In the genomic region with DNA sequence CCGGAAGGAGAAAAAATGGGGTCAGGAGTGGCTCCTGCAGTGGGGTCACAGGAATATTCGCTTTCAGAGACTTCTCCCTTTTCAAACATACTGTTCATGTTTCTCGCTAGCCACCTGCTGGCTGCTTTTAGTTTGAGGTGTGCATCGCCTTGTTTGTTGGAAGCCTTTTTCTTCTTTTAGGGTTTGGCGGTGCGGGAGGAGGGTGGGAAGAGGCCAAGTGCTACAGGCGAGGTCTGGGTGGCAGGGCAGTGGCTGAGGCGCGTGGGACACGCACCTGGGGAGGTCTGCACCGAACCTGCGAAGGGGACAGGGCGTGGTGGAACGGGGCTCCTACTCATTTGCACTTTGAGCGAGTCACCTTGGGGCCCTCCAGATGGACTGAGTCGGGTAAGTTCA, we compare ENCODE assay signal across 8 mouse cellular contexts. TPM values are rescaled to one million over a fixed set of nuclear protein-coding genes. Genes with fewer than 3 reads are reported as not detected.
A peak's percentile ranks its signal among the peaks of the same experiment; 100 is the strongest.
DNase-seq lines count a peak whose midpoint lies in the region; ATAC-seq and TF ChIP-seq lines count a peak whose summit lies in the region.

No protein-coding gene starts in this region.

- H3K36me3 ChIP-seq in forebrain, embryonic 16.5 days (ENCODE audit: control insufficient read depth, insufficient read depth): peaks cover 3% of the 10 kb centered on the region; the same call in 1 of the 2 replicates
- H3K36me3 ChIP-seq in midbrain, embryonic 12.5 days: peaks cover 27% of the 10 kb centered on the region

- peak overlapping the region; percentile 83 for H3K4me2 ChIP-seq in forebrain, embryonic 16.5 days (ENCODE audit: low read length)
- H3K4me2 ChIP-seq in midbrain, embryonic 12.5 days (replicated peaks): peak overlapping the region; percentile 80

- 2% methylated on average over 16 of the region's 16 CpGs for WGBS in forebrain, embryonic 16.5 days
- WGBS in midbrain, embryonic 12.5 days: 5% methylated on average over 16 of the region's 16 CpGs

- peak overlapping the region; percentile 88 for H3K9ac ChIP-seq in forebrain, embryonic 16.5 days (replicated peaks; ENCODE audit: low read depth, low read length)
- peak overlapping the region; percentile 80 for H3K9ac ChIP-seq in midbrain, embryonic 12.5 days (replicated peaks)

- DNase-seq in layer of hippocampus, adult 2 months (ENCODE audit: low spot score in 2 of 2): no peak
- no peak for DNase-seq in layer of hippocampus, adult 9-10 months (ENCODE audit: low spot score)
- peak; percentile 42 for DNase-seq in adipocyte (ENCODE audit: low spot score)
- DNase-seq in kidney, postnatal 36 days: peak; percentile 67 to 73
- DNase-seq in thymus, postnatal 4 days: peak; percentile 78

- no peaks in the 10 kb centered on the region for H3K9me3 ChIP-seq in forebrain, embryonic 16.5 days (ENCODE audit: control insufficient read depth, low read length)
- H3K9me3 ChIP-seq in midbrain, embryonic 12.5 days: 0 out of 2 replicates have a peak, but pooled peaks cover 6% of the 10 kb centered on the region

- peak overlapping the region; percentile 97 for H3K27ac ChIP-seq in layer of hippocampus, adult 2 months
- peak overlapping the region; percentile 84 for H3K27ac ChIP-seq in forebrain, embryonic 16.5 days (ENCODE audit: low read length)
- peak overlapping the region; percentile 78 for H3K27ac ChIP-seq in midbrain, embryonic 12.5 days (replicated peaks)

- no peaks in the 10 kb centered on the region for H3K27me3 ChIP-seq in forebrain, embryonic 16.5 days (replicated peaks; ENCODE audit: control insufficient read depth, insufficient read depth, low read length)
- H3K27me3 ChIP-seq in midbrain, embryonic 12.5 days: no peaks in the 10 kb centered on the region

- H3K4me1 ChIP-seq in forebrain, embryonic 16.5 days (replicated peaks; ENCODE audit: control insufficient read depth, insufficient read depth, low read length): peaks cover 11% of the 10 kb centered on the region
- peaks cover 11% of the 10 kb centered on the region for H3K4me1 ChIP-seq in midbrain, embryonic 12.5 days

- ATAC-seq in forebrain, embryonic 16.5 days: no peak
- no peak for ATAC-seq in midbrain, embryonic 12.5 days (ENCODE audit: low FRiP score, low read depth)
- ATAC-seq in activated CD4-positive, CD25-positive, alpha-beta regulatory T cell, adult 4 months: no peak

- 0 out of 2 replicates have a peak, but pooled peaks have one; percentile 7 for TF ChIP-seq CTCF in layer of hippocampus, adult 2 months (conservative IDR thresholded peaks at IDR 0.05)

- H3K4me3 ChIP-seq in layer of hippocampus, adult 2 months: peak overlapping the region; percentile 85
- H3K4me3 ChIP-seq in forebrain, embryonic 16.5 days (replicated peaks; ENCODE audit: low read length): peak overlapping the region; percentile 92
- H3K4me3 ChIP-seq in midbrain, embryonic 12.5 days: peak overlapping the region; percentile 81

RNA-seq across cellular contexts. Expression of a gene that starts 0.8 kb away (rescaled TPM):
- 10 to 100 TPM; 10.3 to 10.8 TPM for total RNA-seq in layer of hippocampus, adult 2 months (2021)
- polyA plus RNA-seq in forebrain, embryonic 16.5 days (2015; fragmentation: Nextera tagmentation; extraction: Ambion mirVana): 7.0 and 9.2 TPM in 2 replicates
- 8.7 TPM in 2 replicates for polyA plus RNA-seq in midbrain, embryonic 12.5 days (2016; fragmentation: Nextera tagmentation; extraction: Ambion mirVana)
- polyA plus RNA-seq in activated CD4-positive, CD25-positive, alpha-beta regulatory T cell, adult 4 months (2017; shearing (Covaris generic)): 10 to 100 TPM in 1 of 2 experiments, 1 to 10 TPM in 1; 9.1 to 14.3 TPM

RNA-seq across cellular contexts. Expression of a gene that starts 0.8 kb away (rescaled TPM):
- 10 to 100 TPM; 21.9 to 22.1 TPM for total RNA-seq in layer of hippocampus, adult 2 months (2021)
- polyA plus RNA-seq in forebrain, embryonic 16.5 days (2015; fragmentation: Nextera tagmentation; extraction: Ambion mirVana): 23.3 and 23.4 TPM in 2 replicates
- 23.0 and 24.6 TPM in 2 replicates for polyA plus RNA-seq in midbrain, embryonic 12.5 days (2016; fragmentation: Nextera tagmentation; extraction: Ambion mirVana)
- polyA plus RNA-seq in activated CD4-positive, CD25-positive, alpha-beta regulatory T cell, adult 4 months (2017; shearing (Covaris generic)): 10 to 100 TPM; 32.1 to 32.4 TPM

RNA-seq across cellular contexts. Expression of a gene that starts 11.2 kb away (rescaled TPM):
- 1 to 10 TPM; 5.4 to 6.0 TPM for total RNA-seq in layer of hippocampus, adult 2 months (2021)
- 19.9 and 22.8 TPM in 2 replicates for polyA plus RNA-seq in forebrain, embryonic 16.5 days (2015; fragmentation: Nextera tagmentation; extraction: Ambion mirVana)
- polyA plus RNA-seq in midbrain, embryonic 12.5 days (2016; fragmentation: Nextera tagmentation; extraction: Ambion mirVana): 40.0 and 48.3 TPM in 2 replicates
- 1 to 10 TPM; 3.5 to 5.1 TPM for polyA plus RNA-seq in activated CD4-positive, CD25-positive, alpha-beta regulatory T cell, adult 4 months (2017; shearing (Covaris generic))

Comparison
In these comparisons a context has a peak if more than half of its experiments do, and no peak if none do; other contexts are left out.
1. DNase-seq: peak in adipocyte (single experiment), kidney, postnatal 36 days (2 of 2) and thymus, postnatal 4 days (single experiment); none in layer of hippocampus, adult 2 months (0 of 2) and layer of hippocampus, adult 9-10 months (single experiment).
2. Peak in every context shown above with its lines, with median percentiles within 50 percentile points of each other: H3K27ac ChIP-seq and H3K4me3 ChIP-seq.